Mouse (Mus musculus): Measurements from ENCODE around the gene Ccdc171.

The Ccdc171 gene

GRCm38 (mm10) chr4:83780044-83780443, 254.7 kb downstream of the Ccdc171 start:
- intact Hi-C loops (cut with DNase I) = no loop called here

- intact Hi-C loops (cut with DNase I) = no loop called here
Observed at GRCm38 (mm10) chr4:83785115-83785514, 259.8 kb downstream of the Ccdc171 start.

GRCm38 (mm10) chr4:83791811-83792210, 266.5 kb downstream of the Ccdc171 start:
- intact Hi-C loops (cut with DNase I) = loop anchor here (5.0 kb wide), 1 partner anchor 1305 kb away; no protein-coding TSS in a partner anchor

GRCm38 (mm10) chr4:83794315-83794922, 269.1 kb downstream of the Ccdc171 start:
- intact Hi-C loops (cut with DNase I) = loop anchor here (5.0 kb wide), 1 partner anchor 1303 kb away; no protein-coding TSS in a partner anchor

- intact Hi-C loops (cut with DNase I) = loop anchor here (5.0 kb wide), 1 partner anchor 1302 kb away; no protein-coding TSS in a partner anchor
Observed at GRCm38 (mm10) chr4:83794930-83795459, 269.6 kb downstream of the Ccdc171 start.

GRCm38 (mm10) chr4:83797976-83798375, 272.6 kb downstream of the Ccdc171 start:
- intact Hi-C loops (cut with DNase I) = no loop called here

GRCm38 (mm10) chr4:83798674-83799430, 273.5 kb downstream of the Ccdc171 start:
- intact Hi-C loops (cut with DNase I) = no loop called here

GRCm38 (mm10) chr4:83800402-83800801, 275.1 kb downstream of the Ccdc171 start:
- intact Hi-C loops (cut with DNase I) = no loop called here

GRCm38 (mm10) chr4:83816925-83817324, 291.6 kb downstream of the Ccdc171 start:
- intact Hi-C loops (cut with DNase I) = no loop called here

GRCm38 (mm10) chr4:83829718-83830459, 304.5 kb downstream of the Ccdc171 start:
- intact Hi-C loops (cut with DNase I) = no loop called here

GRCm38 (mm10) chr4:83830891-83831880, 305.8 kb downstream of the Ccdc171 start:
- intact Hi-C loops (cut with DNase I) = no loop called here

- intact Hi-C loops (cut with DNase I) = no loop called here
Observed at GRCm38 (mm10) chr4:83839077-83839476, 313.7 kb downstream of the Ccdc171 start.

GRCm38 (mm10) chr4:83846304-83846703, 321.0 kb downstream of the Ccdc171 start:
- intact Hi-C loops (cut with DNase I) = no loop called here

GRCm38 (mm10) chr4:83853885-83854284, 328.5 kb downstream of the Ccdc171 start:
- intact Hi-C loops (cut with DNase I) = no loop called here

- intact Hi-C loops (cut with DNase I) = no loop called here
Observed at GRCm38 (mm10) chr4:83861706-83862105, 336.4 kb downstream of the Ccdc171 start.

- intact Hi-C loops (cut with DNase I) = no loop called here
Observed at GRCm38 (mm10) chr4:83862295-83862694, 336.9 kb downstream of the Ccdc171 start.

GRCm38 (mm10) chr4:83876600-83876999, 351.3 kb downstream of the Ccdc171 start:
- intact Hi-C loops (cut with DNase I) = no loop called here

- intact Hi-C loops (cut with DNase I) = no loop called here
Observed at GRCm38 (mm10) chr4:83878236-83878635, 352.9 kb downstream of the Ccdc171 start.

- intact Hi-C loops (cut with DNase I) = no loop called here
Observed at GRCm38 (mm10) chr4:83888459-83889054, 363.2 kb downstream of the Ccdc171 start.

- intact Hi-C loops (cut with DNase I) = no loop called here
Observed at GRCm38 (mm10) chr4:83902081-83902645, 376.8 kb downstream of the Ccdc171 start.

Measured in adrenal gland (tissue).